Mouse (Mus musculus): ENCODE measurements around the gene Tcf7l2. TPM values are rescaled to one million over a fixed set of nuclear protein-coding genes. Genes with fewer than 3 reads are reported as not detected.

The Tcf7l2 gene
- polyA plus RNA-seq, 2 experiments from 2014 or later: 2.4 to 3.5 TPM

GRCm38 (mm10) chr19:55759006-55759405 is 17.4 kb downstream of the Tcf7l2 start:
- no peak for ATAC-seq

- ATAC-seq: no peak
These were observed 19.5 kb downstream of the Tcf7l2 start for GRCm38 (mm10) chr19:55761086-55761485.

GRCm38 (mm10) chr19:55762187-55762586 is 20.6 kb downstream of the Tcf7l2 start:
- ATAC-seq: no peak

- no peak for ATAC-seq
These were observed 24.2 kb downstream of the Tcf7l2 start for GRCm38 (mm10) chr19:55765814-55766213.

DNA sequence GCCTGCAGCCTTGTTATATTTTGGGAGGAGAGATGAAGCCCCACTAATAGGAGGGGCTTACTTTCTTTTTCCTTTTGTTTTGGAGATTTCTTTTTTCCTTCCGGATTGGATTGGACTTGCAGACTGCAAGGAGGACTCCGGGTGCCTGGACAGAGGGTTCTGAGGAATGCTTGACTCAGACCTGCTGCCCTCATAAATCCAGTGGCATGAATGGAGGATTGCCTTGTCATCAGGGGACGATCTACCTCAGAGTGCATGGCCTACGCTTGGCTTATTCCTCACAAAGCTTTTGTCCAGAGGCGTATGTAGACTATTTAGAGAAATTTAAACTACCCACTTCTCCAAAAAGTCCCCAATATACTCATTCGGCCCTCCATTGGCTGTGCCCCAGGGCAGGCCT is 25.5 kb downstream of the Tcf7l2 start:
- no peak for ATAC-seq

- no peak for ATAC-seq
These were observed 26.0 kb downstream of the Tcf7l2 start for GRCm38 (mm10) chr19:55767579-55767978.

GRCm38 (mm10) chr19:55768246-55768645 is 26.6 kb downstream of the Tcf7l2 start:
- ATAC-seq: peak; percentile 32

DNA sequence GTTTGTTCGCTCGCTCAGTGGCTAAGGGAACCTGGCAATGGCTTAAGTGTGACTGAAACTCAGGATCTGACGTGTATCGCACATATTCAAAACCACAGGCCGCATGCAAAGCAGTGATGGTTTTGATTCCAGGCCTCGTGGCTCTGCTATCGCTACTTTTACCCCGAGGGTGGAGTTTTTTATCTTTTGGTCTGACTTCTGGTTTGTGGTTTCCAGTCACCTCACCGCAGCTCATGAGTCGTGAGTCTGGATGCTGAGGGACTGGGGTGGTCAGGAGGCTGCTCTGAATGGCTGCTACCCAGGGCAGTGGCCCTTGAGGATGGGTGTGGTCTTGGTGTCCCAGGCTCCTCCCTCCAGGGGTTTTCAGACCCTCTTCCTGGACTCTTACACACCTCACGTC is 27.3 kb downstream of the Tcf7l2 start:
- peak; percentile 67 for ATAC-seq

DNA sequence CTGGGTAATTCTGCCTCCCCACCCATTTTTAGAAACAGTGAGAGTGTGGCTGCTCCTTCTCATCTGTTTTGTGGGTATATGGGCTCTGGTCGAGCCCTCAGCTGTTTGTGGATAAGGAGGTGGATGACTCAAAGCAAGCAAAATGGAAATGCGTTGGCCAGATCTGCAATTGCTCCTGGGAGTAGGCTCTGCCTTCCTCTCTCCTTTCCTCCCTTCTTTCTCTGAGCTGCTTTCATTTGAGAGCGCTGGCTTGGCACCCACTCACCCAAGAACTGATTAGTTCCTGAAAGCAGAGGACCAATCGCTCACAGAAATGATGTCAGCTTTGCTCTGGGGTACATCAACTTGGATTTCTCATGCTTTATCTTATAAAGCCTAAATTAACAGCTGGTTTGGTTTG is 32.7 kb downstream of the Tcf7l2 start:
- ATAC-seq: no peak

DNA sequence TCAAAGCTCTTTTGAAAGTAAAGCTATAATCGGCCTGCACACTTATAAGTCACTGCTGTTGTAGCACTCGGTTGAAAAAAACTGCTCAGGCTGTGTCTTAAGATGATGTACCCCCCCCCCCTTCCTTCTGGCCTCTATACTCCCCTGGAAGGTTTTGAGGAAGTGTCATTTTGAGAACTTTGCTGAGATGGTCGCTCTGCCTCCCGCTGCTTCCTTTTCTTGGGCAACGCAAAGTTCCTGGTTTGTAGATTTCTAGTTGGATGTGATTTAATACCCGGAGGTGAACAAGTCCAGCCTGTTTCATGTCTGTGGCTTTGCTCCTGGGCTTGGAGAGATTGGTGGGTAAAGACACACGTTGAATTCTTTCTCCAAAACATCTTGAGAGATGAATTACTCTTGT is 33.2 kb downstream of the Tcf7l2 start:
- no peak for ATAC-seq

- ATAC-seq: no peak
These were observed 38.3 kb downstream of the Tcf7l2 start for GRCm38 (mm10) chr19:55779871-55780270.

DNA sequence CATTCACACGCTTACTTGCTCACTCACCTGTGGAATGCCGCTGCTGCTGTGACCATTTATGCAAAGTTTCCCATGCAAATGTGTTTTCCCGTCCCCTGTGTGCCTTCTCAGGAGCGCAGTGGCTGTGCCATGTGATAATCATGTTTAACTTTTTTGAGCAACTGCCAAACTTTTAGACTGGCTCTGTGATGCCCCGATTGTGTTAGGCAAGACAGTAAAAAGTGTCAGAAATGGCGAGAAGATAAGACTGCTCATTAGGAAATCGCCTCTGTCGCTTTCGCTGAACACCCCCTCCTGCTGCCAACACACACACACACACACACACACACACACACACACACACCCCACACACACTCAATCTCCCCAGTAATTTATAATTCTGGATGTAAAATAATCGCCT is 39.5 kb downstream of the Tcf7l2 start:
- no peak for ATAC-seq

- ATAC-seq: no peak
These were observed 40.1 kb downstream of the Tcf7l2 start for GRCm38 (mm10) chr19:55781681-55782080.

DNA sequence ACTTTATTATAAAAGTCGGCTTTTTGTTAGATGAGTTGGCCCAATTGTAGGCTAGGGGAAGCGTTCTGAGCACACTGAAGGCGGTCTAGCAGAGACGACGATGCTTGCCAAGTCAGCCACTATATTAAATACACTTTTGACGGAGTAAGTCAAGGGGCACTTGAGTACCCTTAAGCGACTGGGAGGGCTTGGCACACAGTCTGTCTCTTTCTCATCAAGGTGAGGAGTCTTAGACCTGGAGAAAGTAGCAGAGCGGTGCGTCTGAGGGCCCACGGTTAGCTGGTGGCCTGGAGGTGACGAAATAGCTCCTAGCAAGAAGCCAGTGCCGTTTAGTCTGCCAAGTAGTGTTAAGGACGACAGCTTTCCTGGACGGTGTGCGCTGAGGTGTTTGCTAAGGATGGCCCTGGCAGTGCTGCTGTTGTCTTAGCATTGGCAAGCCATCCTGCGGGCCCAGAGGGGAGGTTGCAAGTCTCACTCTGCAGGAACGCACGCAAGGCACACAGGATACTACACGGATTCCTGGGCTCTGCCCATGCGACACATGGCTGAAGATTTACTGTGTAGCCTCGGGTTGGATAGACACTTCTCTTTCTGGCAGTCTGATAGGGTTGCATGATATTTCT is 43.3 kb downstream of the Tcf7l2 start:
- ATAC-seq: no peak

DNA sequence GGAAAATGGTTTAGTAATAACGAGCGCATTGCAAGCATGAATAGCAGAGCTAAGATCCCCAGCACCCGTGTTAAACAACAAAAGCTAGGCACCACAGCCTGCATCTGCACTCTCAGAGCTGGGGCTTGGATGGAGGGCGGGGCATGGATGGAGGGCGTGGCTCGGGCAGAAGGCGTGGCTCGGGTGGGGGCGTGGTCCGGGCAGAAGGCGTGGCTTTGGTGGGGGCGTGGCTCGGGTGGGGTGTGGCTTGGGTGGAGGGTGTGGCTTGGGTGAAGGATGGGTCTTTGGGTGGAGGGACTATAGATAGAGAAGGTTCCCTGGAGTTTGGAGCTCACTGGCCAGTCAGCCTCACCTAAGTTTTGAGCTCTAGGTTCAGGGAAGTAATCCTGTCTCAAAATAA is 45.8 kb downstream of the Tcf7l2 start:
- ATAC-seq: no peak

GRCm38 (mm10) chr19:55788285-55788904 is 46.8 kb downstream of the Tcf7l2 start:
- no peak for ATAC-seq

DNA sequence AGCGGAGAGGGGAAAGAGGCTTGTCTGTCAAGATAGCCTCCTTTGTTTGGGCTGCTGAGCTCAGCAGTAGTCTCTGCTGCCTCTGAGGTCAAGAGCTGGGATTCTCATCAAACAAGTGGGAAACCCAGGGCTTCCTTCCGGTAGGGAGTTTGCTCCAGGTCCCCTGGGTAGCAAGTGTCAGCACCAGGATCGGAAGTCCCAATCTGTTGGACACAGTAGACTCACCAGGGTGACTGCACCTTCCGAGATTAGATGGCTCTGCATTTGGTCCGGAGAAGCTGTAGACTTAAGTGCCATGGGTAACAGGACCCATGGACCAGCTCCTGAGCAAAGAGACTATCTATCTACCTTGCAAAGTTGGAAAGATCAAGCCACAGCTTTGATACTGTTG is 47.3 kb downstream of the Tcf7l2 start:
- no peak for ATAC-seq

DNA sequence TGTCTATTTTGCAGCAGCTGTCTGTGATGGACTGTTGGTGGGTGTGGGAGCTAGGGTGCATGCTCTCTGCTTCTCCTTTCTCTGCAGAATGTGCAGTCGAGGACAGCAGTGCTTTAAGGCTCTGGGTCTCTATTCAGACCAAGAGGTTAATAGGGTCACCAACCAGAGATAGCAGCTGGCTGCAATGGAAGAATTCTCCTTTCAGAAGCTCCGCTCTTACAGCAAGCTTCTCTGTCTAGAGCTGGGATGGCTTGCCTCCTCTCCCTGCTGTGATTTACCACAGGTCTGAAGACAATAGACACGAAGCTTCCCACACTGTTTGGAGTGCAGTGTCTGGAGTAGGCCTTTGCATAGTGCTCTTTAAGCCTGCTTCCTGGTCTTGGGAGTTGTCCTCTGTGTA is 48.2 kb downstream of the Tcf7l2 start:
- ATAC-seq: no peak

DNA sequence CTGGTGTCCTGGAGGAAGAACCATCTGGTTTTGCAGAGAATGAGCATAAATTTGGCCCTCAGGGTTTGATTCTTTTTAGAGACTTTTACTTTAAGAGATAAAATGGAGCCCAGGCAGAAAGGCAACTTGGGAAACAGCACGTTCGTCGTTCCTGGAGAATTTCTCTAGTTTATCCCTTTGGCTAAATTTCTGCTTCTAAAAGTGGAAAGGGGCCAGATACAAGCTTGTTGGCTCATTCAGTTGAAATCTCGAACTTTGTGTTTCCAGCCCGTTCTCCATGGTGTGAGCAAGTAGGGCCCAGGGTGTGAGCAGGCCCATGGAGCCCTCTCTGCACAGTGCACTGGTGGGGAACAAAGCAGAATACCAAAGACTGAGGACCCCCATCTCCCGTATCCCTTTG is 49.7 kb downstream of the Tcf7l2 start:
- no peak for ATAC-seq

GRCm38 (mm10) chr19:55791886-55792285 is 50.3 kb downstream of the Tcf7l2 start:
- ATAC-seq: no peak

- ATAC-seq: peak; percentile 98
These were observed 51.0 kb downstream of the Tcf7l2 start for GRCm38 (mm10) chr19:55792571-55792970.

DNA sequence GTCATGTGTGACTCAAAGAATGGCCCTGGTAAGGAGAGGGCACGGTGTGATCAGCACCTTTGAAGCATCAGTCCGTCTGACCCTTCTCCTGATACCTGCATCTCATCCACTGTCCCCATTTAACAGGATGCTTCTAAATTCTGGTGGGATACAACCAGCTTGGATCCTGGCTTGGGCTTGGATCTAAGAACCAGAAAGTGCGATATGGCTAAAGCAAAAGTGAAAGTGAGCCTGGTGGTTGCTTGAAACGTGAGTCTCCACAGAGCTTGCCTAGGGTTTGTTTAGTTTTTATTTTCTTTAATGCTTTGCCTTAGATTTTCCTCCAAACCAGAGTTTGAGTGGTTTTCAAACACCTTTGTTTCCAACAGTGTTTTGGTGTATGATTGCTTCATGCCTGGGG is 51.4 kb downstream of the Tcf7l2 start:
- ATAC-seq: no peak

- no peak for ATAC-seq
These were observed 52.8 kb downstream of the Tcf7l2 start for GRCm38 (mm10) chr19:55794194-55794945.

GRCm38 (mm10) chr19:55794946-55795340 is 53.3 kb downstream of the Tcf7l2 start:
- ATAC-seq: no peak
